Mouse (Mus musculus): ENCODE data around the gene BC016579. TPM values are rescaled to one million over a fixed set of nuclear protein-coding genes. Genes with fewer than 3 reads are reported as not detected.

Gene BC016579
- polyA plus RNA-seq, 1 experiment from 2014 or later: 0.31 TPM

GRCm38 (mm10) chr16:45623230-45623629 is 30.6 kb downstream of the BC016579 start:
- no peak for TF ChIP-seq CTCF (IDR thresholded peaks at IDR 0.05)
- TF ChIP-seq EP300 (IDR thresholded peaks at IDR 0.05): no peak
- Histone ChIP-seq H3K27ac (ENCODE audit: low read length) (no peak overlapping the region), H3K9ac (replicated peaks; ENCODE audit: low read depth) (no peak overlapping the region), H3K9me3 (ENCODE audit: low read length) (no peaks in the 10 kb centered on the region), H3K36me3 (ENCODE audit: insufficient read depth, low read length) (no peaks in the 10 kb centered on the region), H3K4me3 (ENCODE audit: low read depth, low read length) (no peak overlapping the region), H3K4me1 (ENCODE audit: insufficient read depth, low read depth, low read length) (no peaks in the 10 kb centered on the region), H3K4me2 (replicated peaks; ENCODE audit: low read depth, low read length) (no peak overlapping the region), H3K27me3 (replicated peaks; ENCODE audit: insufficient read depth, low read length) (no peaks in the 10 kb centered on the region)
- WGBS: 83% methylated on average over 4 of the region's 4 CpGs
- DNase-seq (ENCODE audit: low spot score) (no peak), ATAC-seq (no peak)

GRCm38 (mm10) chr16:45619751-45620375 is 34.0 kb downstream of the BC016579 start:
- Histone ChIP-seq H3K36me3 (ENCODE audit: insufficient read depth, low read length) (no peaks in the 10 kb centered on the region), H3K9ac (replicated peaks; ENCODE audit: low read depth) (no peak overlapping the region), H3K27ac (ENCODE audit: low read length) (no peak overlapping the region), H3K4me1 (ENCODE audit: insufficient read depth, low read depth, low read length) (no peaks in the 10 kb centered on the region), H3K4me3 (ENCODE audit: low read depth, low read length) (no peak overlapping the region), H3K27me3 (replicated peaks; ENCODE audit: insufficient read depth, low read length) (no peaks in the 10 kb centered on the region), H3K4me2 (replicated peaks; ENCODE audit: low read depth, low read length) (no peak overlapping the region), H3K9me3 (ENCODE audit: low read length) (no peaks in the 10 kb centered on the region)
- DNase-seq (ENCODE audit: low spot score) (no peak), ATAC-seq (peak; percentile 46; the same call in 1 of the 2 replicates)
- WGBS: 37% methylated on average over 8 of the region's 8 CpGs
- TF ChIP-seq CTCF (IDR thresholded peaks at IDR 0.05) (no peak), EP300 (IDR thresholded peaks at IDR 0.05) (no peak)

DNA sequence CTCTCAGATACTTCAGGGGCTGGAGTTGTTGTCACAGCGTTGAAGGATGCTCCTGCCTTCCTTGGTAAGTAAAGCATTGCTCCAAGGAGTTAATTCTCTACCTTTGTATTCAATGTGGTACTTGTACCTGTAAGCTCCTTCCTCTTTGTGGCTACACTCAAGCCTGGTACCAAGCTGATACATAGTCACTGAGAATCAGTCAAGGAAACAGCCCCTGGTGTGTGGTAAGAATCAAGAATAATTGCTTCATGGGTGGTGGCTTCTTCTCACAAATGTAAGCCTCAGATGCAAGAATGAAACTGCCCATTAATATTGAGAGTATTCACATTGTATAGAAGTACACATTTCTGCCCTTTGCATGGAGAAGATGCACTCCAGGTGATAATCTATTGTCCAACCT is 37.9 kb downstream of the BC016579 start:
- H3K4me2 ChIP-seq (replicated peaks; ENCODE audit: low read depth, low read length): no peak overlapping the region
- TF ChIP-seq CTCF (IDR thresholded peaks at IDR 0.05) (no peak), EP300 (IDR thresholded peaks at IDR 0.05) (no peak)
- no peaks in the 10 kb centered on the region for H3K27me3 ChIP-seq (replicated peaks; ENCODE audit: insufficient read depth, low read length)
- DNase-seq (ENCODE audit: low spot score): no peak
- no peaks in the 10 kb centered on the region for H3K4me1 ChIP-seq (ENCODE audit: insufficient read depth, low read depth, low read length)
- H3K9me3 ChIP-seq (ENCODE audit: low read length): no peaks in the 10 kb centered on the region
- WGBS: 90% methylated on average over 1 of the region's 1 CpGs
- H3K27ac ChIP-seq (ENCODE audit: low read length): no peak overlapping the region
- H3K4me3 ChIP-seq (ENCODE audit: low read depth, low read length): no peak overlapping the region
- H3K36me3 ChIP-seq (ENCODE audit: insufficient read depth, low read length): no peaks in the 10 kb centered on the region
- ATAC-seq: no peak
- no peak overlapping the region for H3K9ac ChIP-seq (replicated peaks; ENCODE audit: low read depth)

GRCm38 (mm10) chr16:45613247-45613646 is 40.6 kb downstream of the BC016579 start:
- DNase-seq (ENCODE audit: low spot score) (peak; percentile 8), ATAC-seq (no peak)
- Histone ChIP-seq H3K36me3 (ENCODE audit: insufficient read depth, low read length) (no peaks in the 10 kb centered on the region), H3K9me3 (ENCODE audit: low read length) (no peaks in the 10 kb centered on the region), H3K27ac (ENCODE audit: low read length) (no peak overlapping the region), H3K27me3 (replicated peaks; ENCODE audit: insufficient read depth, low read length) (no peaks in the 10 kb centered on the region), H3K4me1 (ENCODE audit: insufficient read depth, low read depth, low read length) (no peaks in the 10 kb centered on the region; the same call in 1 of the 2 replicates), H3K4me2 (replicated peaks; ENCODE audit: low read depth, low read length) (no peak overlapping the region), H3K4me3 (ENCODE audit: low read depth, low read length) (no peak overlapping the region), H3K9ac (replicated peaks; ENCODE audit: low read depth) (no peak overlapping the region)
- TF ChIP-seq CTCF (IDR thresholded peaks at IDR 0.05) (no peak), EP300 (IDR thresholded peaks at IDR 0.05) (no peak)
- WGBS: 52% methylated on average over 2 of the region's 2 CpGs

DNA sequence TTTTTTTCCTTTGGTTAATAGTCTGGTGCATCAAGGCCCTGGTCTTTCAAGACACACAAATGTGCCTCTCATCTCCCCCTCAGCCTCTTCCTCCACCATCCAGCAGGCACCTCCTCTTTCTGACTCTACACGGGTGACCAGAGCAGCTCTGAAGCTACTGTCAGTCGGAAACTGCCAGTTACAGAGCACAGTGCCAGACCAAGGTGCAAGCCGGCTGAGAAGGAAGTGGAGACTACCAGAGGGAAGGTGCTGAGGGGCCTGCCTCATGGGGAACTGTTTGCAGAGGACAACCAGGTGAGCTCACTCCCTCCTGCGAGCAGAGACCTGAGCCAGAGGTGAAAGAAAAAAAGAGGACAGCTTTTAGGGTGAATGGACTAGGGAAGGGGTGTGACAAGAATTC is 43.6 kb downstream of the BC016579 start, which contains the start of gene Gcsam:
Gene Gcsam (plus strand): TSS at position 114 of the 400 bp plus-strand sequence.
- Histone ChIP-seq H3K27ac (ENCODE audit: low read length) (peak within 1 kb of the TSS; percentile 17; the same call in 1 of the 2 replicates), H3K4me3 (ENCODE audit: low read depth, low read length) (no peak within 1 kb of the TSS), H3K9ac (replicated peaks; ENCODE audit: low read depth) (no peak within 1 kb of the TSS), H3K4me1 (ENCODE audit: insufficient read depth, low read depth, low read length) (no peaks in the 10 kb centered on the region; the same call in 1 of the 2 replicates), H3K27me3 (replicated peaks; ENCODE audit: insufficient read depth, low read length) (no peaks in the 10 kb centered on the region), H3K9me3 (ENCODE audit: low read length) (no peaks in the 10 kb centered on the region), H3K4me2 (replicated peaks; ENCODE audit: low read depth, low read length) (no peak within 1 kb of the TSS), H3K36me3 (ENCODE audit: insufficient read depth, low read length) (no peaks in the 10 kb centered on the region)
- TF ChIP-seq EP300 (IDR thresholded peaks at IDR 0.05) (no peak), CTCF (IDR thresholded peaks at IDR 0.05) (no peak)
- ATAC-seq (no peak), DNase-seq (ENCODE audit: low spot score) (no peak)
- WGBS: 46% methylated on average over 4 of the region's 4 CpGs

GRCm38 (mm10) chr16:45609300-45609699 is 44.6 kb downstream of the BC016579 start:
- ATAC-seq (no peak), DNase-seq (ENCODE audit: low spot score) (peak; percentile 51)
- no peak overlapping the region for H3K9ac ChIP-seq (replicated peaks; ENCODE audit: low read depth)
- no peak overlapping the region for H3K4me2 ChIP-seq (replicated peaks; ENCODE audit: low read depth, low read length)
- H3K4me3 ChIP-seq (ENCODE audit: low read depth, low read length): no peak overlapping the region
- H3K27me3 ChIP-seq (replicated peaks; ENCODE audit: insufficient read depth, low read length): no peaks in the 10 kb centered on the region
- H3K27ac ChIP-seq (ENCODE audit: low read length): peak overlapping the region; percentile 17; the same call in 1 of the 2 replicates
- H3K4me1 ChIP-seq (ENCODE audit: insufficient read depth, low read depth, low read length): no peaks in the 10 kb centered on the region; the same call in 1 of the 2 replicates
- WGBS: 51% methylated on average over 3 of the region's 3 CpGs
- TF ChIP-seq EP300 (IDR thresholded peaks at IDR 0.05) (no peak), CTCF (IDR thresholded peaks at IDR 0.05) (peak; percentile 80)
- no peaks in the 10 kb centered on the region for H3K9me3 ChIP-seq (ENCODE audit: low read length)
- H3K36me3 ChIP-seq (ENCODE audit: insufficient read depth, low read length): no peaks in the 10 kb centered on the region
